8 mouse cellular contexts compared by ENCODE assay signal in the genomic region with DNA sequence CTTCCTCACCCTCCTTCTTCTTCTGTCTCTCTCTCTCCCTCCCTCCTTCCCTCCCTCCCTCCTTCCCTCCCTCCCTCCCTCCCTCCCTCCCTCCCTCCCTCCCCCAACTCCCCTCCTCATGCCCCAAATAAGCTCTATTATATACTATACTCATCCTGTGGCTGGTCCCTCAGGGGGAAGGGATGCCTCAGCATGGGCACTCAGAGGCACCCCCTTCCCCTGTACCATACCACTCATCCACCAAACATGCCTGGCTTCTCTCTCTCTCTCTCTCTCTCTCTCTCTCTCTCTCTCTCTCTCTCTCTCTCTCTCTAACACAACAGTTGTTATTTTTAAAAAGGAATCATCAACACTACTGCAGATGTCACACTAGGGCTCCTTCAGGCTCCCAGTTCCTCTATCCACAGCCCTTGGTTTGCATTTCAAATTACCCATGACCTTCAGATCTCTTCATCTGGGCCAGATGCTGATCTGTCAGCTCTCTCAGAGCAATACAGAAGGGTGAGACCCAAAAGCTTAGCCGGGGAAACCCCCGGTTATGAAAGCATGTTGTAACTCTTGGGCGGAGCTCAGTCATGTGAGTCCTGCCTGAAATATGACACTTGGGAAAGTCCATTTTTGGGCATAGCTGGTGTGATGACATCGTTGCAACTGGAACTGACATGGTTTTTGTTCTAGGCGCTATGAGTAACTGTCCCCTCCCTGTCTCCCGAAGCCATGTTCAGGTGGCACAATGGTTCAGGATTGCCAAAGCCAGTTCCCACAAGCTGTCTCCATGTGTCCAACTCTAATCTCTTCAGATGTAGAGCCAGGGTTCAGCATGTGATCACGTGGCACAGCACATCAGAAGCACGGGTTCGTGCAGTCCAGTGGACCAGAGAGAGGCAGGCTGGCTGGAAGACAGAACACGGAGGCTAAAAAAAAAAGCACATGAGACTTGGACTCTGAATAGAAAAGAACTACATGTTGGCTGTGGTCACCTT. TPM values are rescaled to one million over a fixed set of nuclear protein-coding genes. Genes with fewer than 3 reads are reported as not detected.
A peak's percentile ranks its signal among the peaks of the same experiment; 100 is the strongest.
DNase-seq lines count a peak whose midpoint lies in the region; ATAC-seq and TF ChIP-seq lines count a peak whose summit lies in the region.

No protein-coding gene starts in this region.

- intact Hi-C loops in gastrocnemius, adult 2 months (cut with DNase I): no loop called here

- H3K27ac ChIP-seq in gastrocnemius, adult 2 months: peak overlapping the region; percentile 58
- H3K27ac ChIP-seq in limb, embryonic 14.5 days (replicated peaks; ENCODE audit: low read depth, low read length): no peak overlapping the region

- H3K4me3 ChIP-seq in G1E (ENCODE audit: low read depth, low read length): no peak overlapping the region
- H3K4me3 ChIP-seq in gastrocnemius, adult 2 months: 0 out of 2 replicates have a peak overlapping the region, but pooled peaks have one; percentile 19
- H3K4me3 ChIP-seq in limb, embryonic 14.5 days (replicated peaks; ENCODE audit: low read length): no peak overlapping the region

- peaks cover 9% of the 10 kb centered on the region for H3K4me1 ChIP-seq in G1E (ENCODE audit: insufficient read depth, low read depth, low read length)
- H3K4me1 ChIP-seq in limb, embryonic 14.5 days (ENCODE audit: control insufficient read depth, insufficient read depth, low read length): peaks cover 7% of the 10 kb centered on the region; the same call in 1 of the 2 replicates

- peak; percentile 19; the same call in 1 of the 2 replicates for ATAC-seq in G1E (ENCODE audit: extremely low read depth, insufficient number of reproducible peaks, low FRiP score, poor library complexity, severe bottlenecking)
- peak; percentile 53; the same call in 1 of the 2 replicates for ATAC-seq in limb, embryonic 14.5 days (ENCODE audit: low FRiP score, low read depth)
- ATAC-seq in neutrophil, adult 5-6 weeks (ENCODE audit: extremely low read depth, insufficient number of reproducible peaks, low FRiP score, poor library complexity, severe bottlenecking): peak; percentile 92

- DNase-seq in adrenal gland, adult 2 months: peak; percentile 80
- DNase-seq in adrenal gland, postnatal 25 days: no peak
- no peak for DNase-seq in G1E (ENCODE audit: low spot score)
- DNase-seq in gastrocnemius, adult 2 months: peak; percentile 71
- peak; percentile 44 for DNase-seq in limb, embryonic 14.5 days (ENCODE audit: low spot score)
- no peak for DNase-seq in cerebellum, postnatal 4 days (ENCODE audit: low spot score in 2 of 2)
- DNase-seq in right cerebral cortex, adult 18-20 months: no peak

- no peaks in the 10 kb centered on the region for H3K36me3 ChIP-seq in G1E (replicated peaks)
- H3K36me3 ChIP-seq in limb, embryonic 14.5 days (ENCODE audit: control insufficient read depth, insufficient read depth, low read length): no peaks in the 10 kb centered on the region

- no peak for TF ChIP-seq POLR2A in limb, embryonic 14.5 days (IDR thresholded peaks at IDR 0.05; ENCODE audit: borderline replicate concordance, extremely low read depth, insufficient read depth, insufficient read length)

- TF ChIP-seq CTCF in G1E (IDR thresholded peaks at IDR 0.05; ENCODE audit: low read depth, low read length): no peak
- TF ChIP-seq CTCF in gastrocnemius, adult 2 months (IDR thresholded peaks at IDR 0.05): no peak

- H3K4me2 ChIP-seq in limb, embryonic 14.5 days (replicated peaks; ENCODE audit: low read depth, low read length, severe bottlenecking): no peak overlapping the region

- WGBS in limb, embryonic 14.5 days: 63% methylated on average over 10 of the region's 10 CpGs

- H3K9me3 ChIP-seq in G1E (replicated peaks): no peaks in the 10 kb centered on the region
- no peaks in the 10 kb centered on the region for H3K9me3 ChIP-seq in limb, embryonic 14.5 days (ENCODE audit: control insufficient read depth, low read length)

- H3K27me3 ChIP-seq in G1E (ENCODE audit: insufficient read depth, low read length): peaks cover 44% of the 10 kb centered on the region
- H3K27me3 ChIP-seq in limb, embryonic 14.5 days (ENCODE audit: control insufficient read depth, insufficient read depth, low read length): no peaks in the 10 kb centered on the region

- H3K9ac ChIP-seq in limb, embryonic 14.5 days (ENCODE audit: low read depth, low read length, severe bottlenecking): no peak overlapping the region

RNA-seq across cellular contexts. Expression of a gene that starts 26.9 kb away (rescaled TPM):
- total RNA-seq in adrenal gland, adult 2 months (2021): 10 to 100 TPM; 40.1 to 47.7 TPM
- polyA plus RNA-seq in adrenal gland, adult 2 months (2012; rRNA removed): 97.9 and 122 TPM in 2 replicates
- 52.2 and 56.2 TPM in 2 replicates for total RNA-seq in adrenal gland, postnatal 25 days (2021)
- total RNA-seq in G1E (2014; fragmentation: Nextera tagmentation) (49.4 and 59.6 TPM in 2 replicates), G1E (2017) (74.7 and 76.6 TPM in 2 replicates)
- 118 and 138 TPM in 2 replicates for polyA plus RNA-seq in G1E (2012)
- total RNA-seq in gastrocnemius, adult 2 months (2021): 10 to 100 TPM; 22.7 to 41.9 TPM
- 86.2 and 115 TPM in 2 replicates for polyA plus RNA-seq in limb, embryonic 14.5 days (2012; rRNA removed)
- 80.4 and 93.3 TPM in 2 replicates for polyA plus RNA-seq in limb, embryonic 14.5 days (2014; fragmentation: Nextera tagmentation; extraction: Ambion mirVana)
- total RNA-seq in neutrophil, adult 5-6 weeks (2017): 121 and 128 TPM in 2 replicates

Comparison
In these comparisons a context has a peak if more than half of its experiments do, and no peak if none do; other contexts are left out.
1. DNase-seq: peak in adrenal gland, adult 2 months (single experiment), gastrocnemius, adult 2 months (single experiment) and limb, embryonic 14.5 days (single experiment); none in adrenal gland, postnatal 25 days (single experiment), G1E (single experiment), cerebellum, postnatal 4 days (0 of 2) and right cerebral cortex, adult 18-20 months (single experiment).
2. ATAC-seq: peak in every context shown above with its lines; median percentile 92 in neutrophil, adult 5-6 weeks; 53 in limb, embryonic 14.5 days; 19 in G1E.